Mouse (Mus musculus): ENCODE data around the gene Dnah10.

DNA sequence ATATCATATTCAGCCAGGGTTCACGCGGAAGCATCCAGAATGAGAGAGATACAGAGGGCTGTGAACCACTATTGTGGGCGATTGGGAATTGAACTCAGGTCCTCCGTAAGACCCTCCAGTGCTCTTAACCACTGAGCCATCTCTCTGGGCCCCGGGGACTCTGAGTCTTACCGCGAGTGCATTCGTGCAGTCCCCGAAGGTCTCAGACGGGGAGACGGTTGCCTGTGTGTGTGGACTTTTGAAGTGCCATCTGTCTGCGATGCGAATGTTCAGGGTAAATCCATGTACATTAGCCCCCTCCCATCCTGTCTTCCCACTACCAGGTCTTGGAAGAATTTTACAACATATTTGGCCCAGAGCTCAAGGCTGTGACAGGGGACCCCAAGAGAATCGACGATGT lies 21.3 kb downstream of the Dnah10 start:
- TF ChIP-seq GATA1 (IDR thresholded peaks at IDR 0.05; ENCODE audit: borderline replicate concordance, low read length) (no peak), FLI1 (IDR thresholded peaks at IDR 0.05; ENCODE audit: low read length) (no peak)
